Mouse (Mus musculus) heart, adult 18-20 months (tissue): ENCODE measurements around the gene Slc25a21. TPM values are rescaled to one million over a fixed set of nuclear protein-coding genes. Genes with fewer than 3 reads are reported as not detected.

ENCODE experiments used
- DNase-seq, 2 experiments: peaks; one replicate each; pipeline ENCODE4 v3.0.0; 2021 to 2022; ENCODE audit warnings: mixed read lengths in 1 of 2
- total RNA-seq, 2 experiments: library from RNA; stranded (reverse); gene quantifications; 2 replicates each; pipeline ENCODE4 v1.2.3; 2021

Slc25a21 gene
- total RNA-seq, 2 experiments from 2014 or later: 0.64 to 0.67 TPM

DNA sequence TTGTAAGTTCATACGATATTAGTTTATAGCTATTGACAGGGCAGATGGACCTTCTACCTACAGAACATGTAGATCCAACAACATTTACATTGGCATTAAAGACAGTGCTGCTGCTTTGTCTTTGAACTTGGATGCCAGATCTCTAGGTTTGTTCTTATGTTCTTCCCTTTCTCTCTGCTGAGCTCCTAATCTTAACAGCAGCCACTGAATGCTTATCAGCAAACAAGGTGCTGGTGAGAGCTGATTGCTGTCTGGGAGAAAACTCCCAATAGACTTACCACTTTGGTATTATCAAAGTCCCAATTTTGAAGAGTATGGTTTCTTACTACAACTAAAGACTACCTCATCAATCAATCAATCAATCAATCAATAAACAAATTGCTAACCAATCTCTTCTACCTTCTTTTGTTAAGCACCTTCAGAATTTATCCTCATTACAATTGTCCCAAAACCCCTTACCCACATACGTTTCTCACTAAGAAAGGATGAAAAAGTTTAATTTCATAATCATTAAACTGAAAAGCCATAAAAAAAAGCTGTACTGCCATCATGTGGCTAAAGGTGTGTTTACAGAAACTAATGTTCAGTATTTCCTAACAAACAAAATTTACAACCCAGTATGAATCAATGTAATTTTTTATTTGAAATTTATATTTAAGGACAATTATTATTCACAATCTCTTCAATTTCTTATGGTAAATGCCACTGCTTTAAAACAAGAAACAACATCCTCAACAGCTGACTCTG is 12.7 kb downstream of the Slc25a21 start:
- no peak for DNase-seq

- peak; percentile 29 to 51 for DNase-seq
These were observed 17.6 kb downstream of the Slc25a21 start for GRCm38 (mm10) chr12:57179465-57180188.

- DNase-seq: peak; percentile 11 to 33
These were observed 18.5 kb downstream of the Slc25a21 start for GRCm38 (mm10) chr12:57178818-57179217.

- DNase-seq: no peak
These were observed 34.0 kb downstream of the Slc25a21 start for GRCm38 (mm10) chr12:57163294-57163693.

DNA sequence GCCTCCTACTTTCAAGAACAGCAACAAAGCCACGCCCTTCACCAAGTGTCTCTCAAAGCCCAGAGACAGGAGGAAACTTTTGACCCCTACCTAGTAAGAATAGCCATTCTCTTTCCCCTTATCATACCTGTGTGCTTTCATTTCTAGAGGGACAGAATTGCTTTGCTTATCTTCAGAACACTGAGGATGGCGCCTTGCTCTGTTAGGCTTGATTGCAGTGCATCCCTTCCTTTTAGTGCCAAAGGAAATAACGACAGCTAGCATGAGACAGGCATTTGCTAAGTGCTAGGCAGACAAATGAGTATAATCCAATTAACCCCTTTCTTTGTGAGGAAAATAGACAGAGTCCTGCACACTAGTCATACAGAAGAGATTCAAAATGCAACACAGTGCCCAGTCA is 34.4 kb downstream of the Slc25a21 start:
- DNase-seq: no peak

- DNase-seq: no peak
These were observed 37.4 kb downstream of the Slc25a21 start for GRCm38 (mm10) chr12:57159904-57160303.

GRCm38 (mm10) chr12:57158266-57158665 is 39.0 kb downstream of the Slc25a21 start:
- no peak for DNase-seq

DNA sequence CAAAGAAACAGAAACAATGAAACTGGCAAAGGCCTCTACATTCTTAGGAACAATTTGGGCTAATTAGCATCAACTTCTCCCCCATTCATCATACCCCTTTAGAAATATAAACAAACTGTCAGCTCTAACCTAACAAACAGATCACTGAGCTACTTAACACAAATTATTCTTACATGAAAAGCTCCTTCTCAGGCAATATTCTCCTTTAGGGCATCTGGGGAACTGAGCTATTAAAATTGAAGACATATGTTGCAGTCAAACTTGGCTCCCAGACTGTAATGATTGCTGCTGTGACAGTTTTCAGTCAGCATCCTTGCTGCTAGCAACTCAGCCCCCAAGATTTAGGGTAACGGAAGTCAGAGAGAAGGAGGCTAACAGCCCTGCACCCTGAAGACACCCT is 58.3 kb downstream of the Slc25a21 start:
- DNase-seq: no peak

DNA sequence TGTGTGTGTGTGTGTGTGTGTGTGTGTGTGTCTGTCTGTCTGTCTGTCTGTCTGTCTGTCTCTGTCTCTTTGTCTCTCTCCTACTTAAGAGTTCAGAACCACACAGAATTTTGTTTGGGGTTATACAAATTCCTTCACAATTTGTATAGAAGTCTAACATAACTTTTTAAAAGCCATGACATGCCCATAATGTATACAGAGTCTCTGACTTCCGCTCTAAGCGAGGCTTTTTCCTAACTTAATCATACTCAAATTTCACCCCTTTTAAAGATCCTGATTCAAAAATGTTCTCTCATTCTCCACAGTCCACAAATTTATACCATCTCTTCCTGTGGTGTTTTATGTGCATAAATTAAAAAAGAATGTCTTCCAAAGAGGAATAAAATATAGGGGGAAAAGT is 59.5 kb downstream of the Slc25a21 start:
- DNase-seq: no peak

GRCm38 (mm10) chr12:57118602-57119001 is 78.7 kb downstream of the Slc25a21 start:
- DNase-seq: no peak

GRCm38 (mm10) chr12:57115516-57115915 is 81.8 kb downstream of the Slc25a21 start:
- DNase-seq: no peak

DNA sequence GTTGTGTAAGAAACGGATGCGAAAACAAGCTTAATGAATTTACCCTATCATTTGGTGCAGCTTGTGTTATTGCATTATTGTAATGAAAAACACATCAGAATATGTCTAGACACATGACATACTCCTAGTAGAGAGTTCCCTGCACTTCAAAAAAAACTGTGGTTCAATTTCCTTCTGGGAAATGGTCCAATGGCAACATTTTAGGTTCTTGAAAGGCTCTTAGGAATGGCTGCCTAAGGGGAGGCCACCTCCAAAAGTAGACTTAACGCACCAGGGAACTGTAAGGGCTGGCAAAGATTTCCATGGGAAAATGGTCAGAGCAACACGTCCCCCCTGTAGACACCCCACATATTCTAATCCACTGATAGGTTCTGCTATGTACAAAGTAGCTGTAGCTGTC is 87.9 kb downstream of the Slc25a21 start:
- no peak for DNase-seq

GRCm38 (mm10) chr12:57102322-57102721 is 95.0 kb downstream of the Slc25a21 start:
- DNase-seq: no peak

- no peak for DNase-seq
These were observed 96.7 kb downstream of the Slc25a21 start for GRCm38 (mm10) chr12:57100549-57100948.

DNA sequence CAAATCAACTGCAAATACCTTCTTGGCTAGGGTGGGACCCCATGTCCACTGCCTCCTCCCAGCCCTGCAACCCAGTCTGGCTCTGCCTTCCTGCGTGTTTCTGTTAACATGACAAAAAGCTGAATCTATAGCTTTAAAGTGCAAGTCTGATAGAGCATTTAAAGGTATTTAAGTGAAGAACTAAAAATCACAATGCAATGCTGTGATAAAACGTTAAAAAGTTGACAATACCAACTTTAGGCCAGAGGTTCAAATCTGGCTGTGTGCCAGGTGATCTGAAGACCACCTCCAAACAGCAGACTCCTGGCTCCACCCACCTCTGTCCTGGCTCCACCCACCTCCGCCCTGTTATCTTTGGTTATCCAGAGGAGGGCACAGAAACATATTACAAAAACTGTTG is 98.2 kb downstream of the Slc25a21 start:
- no peak for DNase-seq

- no peak for DNase-seq
These were observed 98.9 kb downstream of the Slc25a21 start for GRCm38 (mm10) chr12:57098371-57098770.

GRCm38 (mm10) chr12:57093107-57093506 is 104.2 kb downstream of the Slc25a21 start:
- DNase-seq: no peak

DNA sequence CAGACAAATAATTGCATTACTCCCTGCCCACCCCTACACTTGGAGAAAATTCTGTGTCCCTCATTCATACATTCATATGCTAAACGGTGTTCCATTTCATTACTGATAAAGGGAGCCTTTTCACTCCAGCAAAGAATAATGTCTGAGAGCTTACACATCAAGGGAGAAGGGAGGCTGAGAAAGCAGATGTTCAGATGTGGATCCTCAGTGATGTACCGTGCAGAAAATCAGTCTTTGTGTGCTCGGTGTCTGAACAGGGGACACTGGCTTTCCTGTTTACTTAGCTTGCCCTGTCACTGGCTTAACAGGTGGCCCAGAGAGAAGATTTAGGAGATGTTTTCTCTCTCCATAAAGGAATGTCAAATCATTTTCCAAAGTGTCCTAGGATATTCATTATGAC is 112.8 kb downstream of the Slc25a21 start:
- DNase-seq: no peak

DNA sequence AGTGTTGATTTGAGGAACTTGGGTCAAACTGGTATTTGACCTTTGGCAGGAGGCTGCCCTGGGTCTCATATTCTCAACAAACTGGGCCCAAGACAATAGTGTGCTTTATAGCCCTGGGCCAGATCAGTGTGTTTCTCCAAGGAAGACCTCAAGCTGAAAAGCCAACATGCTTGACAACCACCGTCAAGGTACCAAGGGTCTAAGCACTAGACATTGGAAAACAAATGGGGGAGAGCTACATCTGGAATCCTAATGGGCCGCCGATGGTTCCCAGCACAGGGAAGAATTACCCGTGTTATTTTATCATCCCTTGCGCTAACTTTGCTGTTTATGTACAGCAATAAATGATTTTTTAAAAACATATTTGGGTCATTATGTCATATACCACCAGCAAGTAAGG is 113.7 kb downstream of the Slc25a21 start:
- no peak for DNase-seq

- DNase-seq: no peak
These were observed 120.7 kb downstream of the Slc25a21 start for GRCm38 (mm10) chr12:57076606-57077005.

DNA sequence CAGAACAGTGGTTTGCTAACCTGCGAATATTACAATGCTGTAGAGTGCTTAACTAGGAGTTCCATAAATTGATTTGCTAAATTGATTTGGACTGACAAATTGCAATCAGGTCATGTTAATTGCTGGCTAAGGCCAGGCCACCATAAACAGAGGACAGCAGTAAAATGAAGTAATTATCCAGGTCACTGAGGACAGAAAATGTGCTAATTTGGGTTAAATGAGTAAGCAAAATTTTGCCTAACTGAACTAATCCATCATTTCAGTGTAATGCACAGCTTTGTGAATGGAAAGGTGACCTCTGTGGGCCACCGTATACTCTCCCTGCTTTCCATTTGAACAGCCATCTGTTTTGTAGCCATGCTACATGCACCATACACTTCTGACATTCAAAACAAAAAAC is 124.7 kb downstream of the Slc25a21 start:
- no peak for DNase-seq

GRCm38 (mm10) chr12:57068607-57069006 is 128.7 kb downstream of the Slc25a21 start:
- no peak for DNase-seq

GRCm38 (mm10) chr12:57019737-57020136 is 177.5 kb downstream of the Slc25a21 start:
- DNase-seq: no peak

DNA sequence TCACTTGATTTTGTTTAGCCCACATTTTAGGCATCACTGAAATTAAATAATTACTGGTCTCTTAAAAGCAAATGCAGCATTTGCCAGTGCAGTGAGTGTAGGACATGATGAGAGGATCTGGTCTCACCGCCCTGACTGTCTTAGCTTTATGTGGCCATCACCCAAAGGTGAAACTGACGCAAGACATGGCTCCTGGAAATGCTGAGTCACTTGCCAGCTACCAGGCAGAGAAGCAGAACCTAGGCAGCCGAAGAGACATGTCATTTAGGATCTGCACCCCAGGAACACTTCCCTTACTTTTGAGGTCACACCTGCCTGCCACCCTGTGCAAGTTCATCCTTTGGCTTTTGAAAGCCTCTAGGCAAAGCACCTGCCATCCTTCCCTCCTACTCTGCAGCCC is 180.4 kb downstream of the Slc25a21 start:
- DNase-seq: no peak
